Mouse (Mus musculus) forebrain, embryonic 16.5 days (tissue): ENCODE measurements around the gene Cog5. TPM values are rescaled to one million over a fixed set of nuclear protein-coding genes. Genes with fewer than 3 reads are reported as not detected.

ENCODE experiments used
- ATAC-seq: fragments of 200-750 bp; cut with Nextera tagmentation; 2 replicates; pipeline ENCODE4 v1.8.0; 2017; ENCODE audit warnings: mild to moderate bottlenecking, moderate library complexity
- H3K27ac ChIP-seq: fragments of 300-500 bp; sonication (generic); 2 replicates; pipeline ENCODE4 v1.5.1; 2014; ENCODE audit warnings: low read length, control low read depth
- H3K27me3 ChIP-seq: fragments of 300-500 bp; sonication (generic); replicated peaks from 2 replicates; pipeline ENCODE4 v1.6.1; 2014; ENCODE audit warnings: low read length; ENCODE audit not compliant: control insufficient read depth, insufficient read depth
- H3K36me3 ChIP-seq: fragments of 300-500 bp; sonication (generic); 2 replicates; pipeline ENCODE4 v1.6.1; 2014; ENCODE audit not compliant: control insufficient read depth, insufficient read depth
- H3K4me1 ChIP-seq: fragments of 300-500 bp; sonication (generic); replicated peaks from 2 replicates; pipeline ENCODE4 v1.6.1; 2014; ENCODE audit warnings: low read length; ENCODE audit not compliant: control insufficient read depth, insufficient read depth
- H3K4me2 ChIP-seq: fragments of 300-500 bp; sonication (generic); 2 replicates; pipeline ENCODE4 v1.6.1; 2014; ENCODE audit warnings: mild to moderate bottlenecking, low read length, control low read depth
- H3K4me3 ChIP-seq: fragments of 300-500 bp; sonication (generic); replicated peaks from 2 replicates; pipeline ENCODE4 v1.5.1; 2014; ENCODE audit warnings: mild to moderate bottlenecking, low read length, control low read depth
- H3K9ac ChIP-seq: fragments of 300-500 bp; sonication (generic); replicated peaks from 2 replicates; pipeline ENCODE4 v1.6.1; 2014; ENCODE audit warnings: low read depth, low read length, control low read depth
- H3K9me3 ChIP-seq: fragments of 300-500 bp; sonication (generic); 2 replicates; pipeline ENCODE4 v1.6.1; 2016; ENCODE audit warnings: low read length; ENCODE audit not compliant: control insufficient read depth
- WGBS: fragments of 180-500 bp; shearing (Covaris S2); extraction: QIAGEN DNeasy Blood & Tissue Kit; methylation state at CpG from one replicate; pipeline ENCODE4 v1.1.7; 2014; 5-methylcytosine and 5-hydroxymethylcytosine counted together
- polyA plus RNA-seq: library from polyadenylated mRNA; unstranded; fragments of >200 nt; fragmentation: Nextera tagmentation; extraction: Ambion mirVana; gene quantifications from 2 replicates; pipeline ENCODE4 v1.2.1, GENCODE M21; 2015

Cog5 gene
- polyA plus RNA-seq, 1 experiment from 2014 or later, result 25.1 TPM

- no peaks in the 10 kb centered on the region for H3K27me3 ChIP-seq
- no peaks in the 10 kb centered on the region for H3K36me3 ChIP-seq
- ATAC-seq, result no peak
- WGBS, result 91% methylated on average over 3 of the region's 3 CpGs
- H3K9ac ChIP-seq, result no peak overlapping the region
- H3K9me3 ChIP-seq, result no peaks in the 10 kb centered on the region
- H3K4me1 ChIP-seq, result peaks cover 3% of the 10 kb centered on the region
- H3K27ac ChIP-seq, result no peak overlapping the region
- no peak overlapping the region for H3K4me3 ChIP-seq
- H3K4me2 ChIP-seq, result no peak overlapping the region
Measured at GRCm38 (mm10) chr12:31854039-31854438, 199.4 kb downstream of the Cog5 start.

GRCm38 (mm10) chr12:31854817-31855216 is 200.1 kb downstream of the Cog5 start:
- H3K4me3 ChIP-seq, result no peak overlapping the region
- H3K9ac ChIP-seq, result no peak overlapping the region
- ATAC-seq, result no peak
- H3K27ac ChIP-seq, result no peak overlapping the region
- H3K9me3 ChIP-seq, result no peaks in the 10 kb centered on the region
- whole genome bisulfite sequencing, result 90% methylated on average over 2 of the region's 2 CpGs
- no peaks in the 10 kb centered on the region for H3K36me3 ChIP-seq
- no peaks in the 10 kb centered on the region for H3K27me3 ChIP-seq
- no peaks in the 10 kb centered on the region for H3K4me1 ChIP-seq
- no peak overlapping the region for H3K4me2 ChIP-seq

- no peaks in the 10 kb centered on the region for H3K27me3 ChIP-seq
- WGBS, result 91% methylated on average over 7 of the region's 7 CpGs
- no peaks in the 10 kb centered on the region for H3K4me1 ChIP-seq
- no peak for ATAC-seq
- H3K36me3 ChIP-seq, result no peaks in the 10 kb centered on the region
- no peak overlapping the region for H3K9ac ChIP-seq
- H3K27ac ChIP-seq, result no peak overlapping the region
- H3K4me2 ChIP-seq, result no peak overlapping the region
- no peaks in the 10 kb centered on the region for H3K9me3 ChIP-seq
- H3K4me3 ChIP-seq, result no peak overlapping the region
Measured at GRCm38 (mm10) chr12:31857784-31858183, 203.1 kb downstream of the Cog5 start.

GRCm38 (mm10) chr12:31862668-31863538 is 208.2 kb downstream of the Cog5 start:
- no peak overlapping the region for H3K4me3 ChIP-seq
- H3K9me3 ChIP-seq, result no peaks in the 10 kb centered on the region
- no peaks in the 10 kb centered on the region for H3K36me3 ChIP-seq
- ATAC-seq, result no peak
- no peak overlapping the region for H3K9ac ChIP-seq
- H3K4me2 ChIP-seq, result no peak overlapping the region
- no peaks in the 10 kb centered on the region for H3K4me1 ChIP-seq
- H3K27ac ChIP-seq, result no peak overlapping the region
- H3K27me3 ChIP-seq, result no peaks in the 10 kb centered on the region
- 90% methylated on average over 16 of the region's 16 CpGs for WGBS

GRCm38 (mm10) chr12:31876775-31877174 is 222.1 kb downstream of the Cog5 start:
- WGBS, result 84% methylated on average over 4 of the region's 4 CpGs
- no peak overlapping the region for H3K4me2 ChIP-seq
- H3K9me3 ChIP-seq, result no peaks in the 10 kb centered on the region
- H3K36me3 ChIP-seq, result no peaks in the 10 kb centered on the region
- no peaks in the 10 kb centered on the region for H3K4me1 ChIP-seq
- H3K4me3 ChIP-seq, result no peak overlapping the region
- H3K27me3 ChIP-seq, result no peaks in the 10 kb centered on the region
- no peak for ATAC-seq
- H3K9ac ChIP-seq, result no peak overlapping the region
- H3K27ac ChIP-seq, result no peak overlapping the region

GRCm38 (mm10) chr12:31882736-31883135 is 228.1 kb downstream of the Cog5 start:
- no peaks in the 10 kb centered on the region for H3K4me1 ChIP-seq
- H3K9me3 ChIP-seq, result no peaks in the 10 kb centered on the region
- H3K9ac ChIP-seq, result no peak overlapping the region
- H3K27ac ChIP-seq, result no peak overlapping the region
- H3K4me3 ChIP-seq, result no peak overlapping the region
- 85% methylated on average over 1 of the region's 1 CpGs for WGBS
- H3K27me3 ChIP-seq, result no peaks in the 10 kb centered on the region
- no peak overlapping the region for H3K4me2 ChIP-seq
- peaks cover 3% of the 10 kb centered on the region; the same call in 1 of the 2 replicates for H3K36me3 ChIP-seq
- ATAC-seq, result no peak

- WGBS, result 85% methylated on average over 4 of the region's 4 CpGs
- Histone ChIP-seq H3K27me3 (no peaks in the 10 kb centered on the region), H3K4me2 (no peak overlapping the region), H3K9me3 (no peaks in the 10 kb centered on the region), H3K36me3 (peaks cover 3% of the 10 kb centered on the region; the same call in 1 of the 2 replicates), H3K4me3 (no peak overlapping the region), H3K4me1 (no peaks in the 10 kb centered on the region), H3K27ac (no peak overlapping the region), H3K9ac (no peak overlapping the region)
- no peak for ATAC-seq
Measured at GRCm38 (mm10) chr12:31884365-31884764, 229.7 kb downstream of the Cog5 start.

- WGBS, result 92% methylated on average over 4 of the region's 4 CpGs
- H3K9me3 ChIP-seq, result no peaks in the 10 kb centered on the region
- no peak overlapping the region for H3K4me2 ChIP-seq
- H3K27ac ChIP-seq, result no peak overlapping the region
- no peak overlapping the region for H3K4me3 ChIP-seq
- H3K36me3 ChIP-seq, result peaks cover 3% of the 10 kb centered on the region; the same call in 1 of the 2 replicates
- no peaks in the 10 kb centered on the region for H3K27me3 ChIP-seq
- no peak overlapping the region for H3K9ac ChIP-seq
- H3K4me1 ChIP-seq, result no peaks in the 10 kb centered on the region
- no peak for ATAC-seq
Measured at GRCm38 (mm10) chr12:31885084-31885483, 230.4 kb downstream of the Cog5 start.

GRCm38 (mm10) chr12:31885844-31886606 is 231.4 kb downstream of the Cog5 start:
- Histone ChIP-seq H3K4me2 (no peak overlapping the region), H3K9ac (no peak overlapping the region), H3K4me3 (no peak overlapping the region), H3K27me3 (no peaks in the 10 kb centered on the region), H3K4me1 (peaks cover 3% of the 10 kb centered on the region; the same call in 1 of the 2 replicates), H3K9me3 (no peaks in the 10 kb centered on the region), H3K36me3 (peaks cover 3% of the 10 kb centered on the region; the same call in 1 of the 2 replicates), H3K27ac (no peak overlapping the region)
- 95% methylated on average over 11 of the region's 11 CpGs for WGBS
- no peak for ATAC-seq
